Mouse (Mus musculus) small intestine, adult 2 months (tissue): ENCODE measurements around the gene Gpr182.

Experiments
- CTCF ChIP-seq: fragments of 200-500 bp; IDR thresholded peaks from 2 replicates; pipeline ENCODE4 v1.5.1; 2012; ENCODE audit warnings: low read depth, mild to moderate bottlenecking, control low read depth, inconsistent platforms, low read length, moderate library complexity, mixed read lengths; ENCODE audit not compliant: insufficient replicate concordance, insufficient read length; ENCODE audit errors: extremely low read depth
- POLR2A ChIP-seq: fragments of 200-500 bp; IDR thresholded peaks from 2 replicates; pipeline ENCODE4 v1.6.1; 2012; ENCODE audit warnings: low read depth, mild to moderate bottlenecking, control low read depth, inconsistent platforms, low read length, moderate library complexity

- TF ChIP-seq POLR2A = no peak
- no peak for TF ChIP-seq CTCF
Observed at GRCm38 (mm10) chr10:127747254-127747653, 4.3 kb downstream of the Gpr182 start.
